Mouse (Mus musculus): ENCODE measurements around the gene Hspb6. TPM values are rescaled to one million over a fixed set of nuclear protein-coding genes. Genes with fewer than 3 reads are reported as not detected.

Gene Hspb6
- polyA plus RNA-seq, 1 experiment from 2014 or later, result 6.2 TPM

Small RNA genes lying within 50 kb of the gene (microRNA-seq; reads per million reads assigned to microRNA genes)
- 1.8 reads per million for gene Gm38670
- gene Mir3569, result not detected

Other genes starting within 250 kb of the Hspb6 start
- gene Alkbh6, start 243.5 kb upstream of the Hspb6 start, polyA plus RNA-seq (2016; fragmentation: Nextera tagmentation; extraction: Ambion mirVana), result 95.4 and 96.9 TPM in 2 replicates
- gene Syne4, start 237.4 kb upstream of the Hspb6 start, polyA plus RNA-seq (2016; fragmentation: Nextera tagmentation; extraction: Ambion mirVana), result 13.7 and 14.8 TPM in 2 replicates
- 2.6 and 4.6 TPM in 2 replicates for gene E130208F15Rik, start 230.4 kb upstream of the Hspb6 start, polyA plus RNA-seq (2016; fragmentation: Nextera tagmentation; extraction: Ambion mirVana)
- 19.3 and 22.5 TPM in 2 replicates for gene Sdhaf1, start 228.3 kb upstream of the Hspb6 start, polyA plus RNA-seq (2016; fragmentation: Nextera tagmentation; extraction: Ambion mirVana)
- gene Lrfn3, start 189.4 kb upstream of the Hspb6 start, polyA plus RNA-seq (2016; fragmentation: Nextera tagmentation; extraction: Ambion mirVana), result 5.4 and 6.2 TPM in 2 replicates
- 15.7 and 19.6 TPM in 2 replicates for gene Tyrobp, start 138.4 kb upstream of the Hspb6 start, polyA plus RNA-seq (2016; fragmentation: Nextera tagmentation; extraction: Ambion mirVana)
- 0.35 TPM in 1 of 2 replicates, not detected in the other for gene Hcst, start 132.3 kb upstream of the Hspb6 start, polyA plus RNA-seq (2016; fragmentation: Nextera tagmentation; extraction: Ambion mirVana)
- gene Nfkbid, start 130.4 kb upstream of the Hspb6 start, polyA plus RNA-seq (2016; fragmentation: Nextera tagmentation; extraction: Ambion mirVana), result 1.4 and 1.5 TPM in 2 replicates
- gene Aplp1, start 106.6 kb upstream of the Hspb6 start, polyA plus RNA-seq (2016; fragmentation: Nextera tagmentation; extraction: Ambion mirVana), result 69.6 and 124 TPM in 2 replicates
- 1.7 and 1.9 TPM in 2 replicates for gene Kirrel2, start 94.5 kb upstream of the Hspb6 start, polyA plus RNA-seq (2016; fragmentation: Nextera tagmentation; extraction: Ambion mirVana)
- gene Nphs1, start 93.9 kb upstream of the Hspb6 start, polyA plus RNA-seq (2016; fragmentation: Nextera tagmentation; extraction: Ambion mirVana), result 0.16 and 0.23 TPM in 2 replicates
- not detected in 2 replicates for gene Prodh2, start 58.6 kb upstream of the Hspb6 start, polyA plus RNA-seq (2016; fragmentation: Nextera tagmentation; extraction: Ambion mirVana)
- 36.6 and 62.0 TPM in 2 replicates for gene Arhgap33, start 17.1 kb upstream of the Hspb6 start, polyA plus RNA-seq (2016; fragmentation: Nextera tagmentation; extraction: Ambion mirVana)
- 13.4 and 17.1 TPM in 2 replicates for gene Proser3, start 121 bp downstream of the Hspb6 start, polyA plus RNA-seq (2016; fragmentation: Nextera tagmentation; extraction: Ambion mirVana)
- 45.9 and 46.7 TPM in 2 replicates for gene Lin37, start 7.7 kb downstream of the Hspb6 start, polyA plus RNA-seq (2016; fragmentation: Nextera tagmentation; extraction: Ambion mirVana)
- gene U2af1l4, start 11.1 kb downstream of the Hspb6 start, polyA plus RNA-seq (2016; fragmentation: Nextera tagmentation; extraction: Ambion mirVana), result 93.2 and 99.5 TPM in 2 replicates
- 17.0 and 19.6 TPM in 2 replicates for gene Gm49396, start 11.2 kb downstream of the Hspb6 start, polyA plus RNA-seq (2016; fragmentation: Nextera tagmentation; extraction: Ambion mirVana)
- 131 and 133 TPM in 2 replicates for gene Psenen, start 11.4 kb downstream of the Hspb6 start, polyA plus RNA-seq (2016; fragmentation: Nextera tagmentation; extraction: Ambion mirVana)
- gene Igflr1, start 13.2 kb downstream of the Hspb6 start, polyA plus RNA-seq (2016; fragmentation: Nextera tagmentation; extraction: Ambion mirVana), result 4.4 and 7.2 TPM in 2 replicates
- gene Kmt2b, start 36.5 kb downstream of the Hspb6 start, polyA plus RNA-seq (2016; fragmentation: Nextera tagmentation; extraction: Ambion mirVana), result 7.4 and 10.6 TPM in 2 replicates
- gene Zbtb32, start 46.7 kb downstream of the Hspb6 start, polyA plus RNA-seq (2016; fragmentation: Nextera tagmentation; extraction: Ambion mirVana), result 0.26 and 0.61 TPM in 2 replicates
- 0.44 and 0.79 TPM in 2 replicates for gene Upk1a, start 60.7 kb downstream of the Hspb6 start, polyA plus RNA-seq (2016; fragmentation: Nextera tagmentation; extraction: Ambion mirVana)
- gene Cox6b1, start 74.0 kb downstream of the Hspb6 start, polyA plus RNA-seq (2016; fragmentation: Nextera tagmentation; extraction: Ambion mirVana), result 779 and 792 TPM in 2 replicates
- gene Etv2, start 83.7 kb downstream of the Hspb6 start, polyA plus RNA-seq (2016; fragmentation: Nextera tagmentation; extraction: Ambion mirVana), result not detected in 2 replicates
- 140 and 145 TPM in 2 replicates for gene Rbm42, start 98.1 kb downstream of the Hspb6 start, polyA plus RNA-seq (2016; fragmentation: Nextera tagmentation; extraction: Ambion mirVana)
- 79.8 and 84.0 TPM in 2 replicates for gene Haus5, start 112.8 kb downstream of the Hspb6 start, polyA plus RNA-seq (2016; fragmentation: Nextera tagmentation; extraction: Ambion mirVana)
- not detected in 2 replicates for gene Pmis2, start 119.4 kb downstream of the Hspb6 start, polyA plus RNA-seq (2016; fragmentation: Nextera tagmentation; extraction: Ambion mirVana)
- not detected in 2 replicates for gene 2200002J24Rik, start 146.7 kb downstream of the Hspb6 start, polyA plus RNA-seq (2016; fragmentation: Nextera tagmentation; extraction: Ambion mirVana)
- gene Atp4a, start 160.0 kb downstream of the Hspb6 start, polyA plus RNA-seq (2016; fragmentation: Nextera tagmentation; extraction: Ambion mirVana), result 0.89 and 1.1 TPM in 2 replicates
- gene Tmem147, start 177.4 kb downstream of the Hspb6 start, polyA plus RNA-seq (2016; fragmentation: Nextera tagmentation; extraction: Ambion mirVana), result 155 and 164 TPM in 2 replicates
- 0.33 and 0.40 TPM in 2 replicates for gene Gapdhs, start 191.5 kb downstream of the Hspb6 start, polyA plus RNA-seq (2016; fragmentation: Nextera tagmentation; extraction: Ambion mirVana)
- gene Sbsn, start 199.3 kb downstream of the Hspb6 start, polyA plus RNA-seq (2016; fragmentation: Nextera tagmentation; extraction: Ambion mirVana), result 0.51 and 0.65 TPM in 2 replicates
- gene Dmkn, start 211.6 kb downstream of the Hspb6 start, polyA plus RNA-seq (2016; fragmentation: Nextera tagmentation; extraction: Ambion mirVana), result not detected in 2 replicates
- not detected in 2 replicates for gene Krtdap, start 235.7 kb downstream of the Hspb6 start, polyA plus RNA-seq (2016; fragmentation: Nextera tagmentation; extraction: Ambion mirVana)

All from midbrain, embryonic 10.5 days (tissue).